Mouse (Mus musculus): Measurements from ENCODE around the gene Bcat2. TPM values are rescaled to one million over a fixed set of nuclear protein-coding genes. Genes with fewer than 3 reads are reported as not detected.

Bcat2 gene
- polyA plus RNA-seq, 1 experiment from 2014 or later = 37.1 TPM

GRCm38 (mm10) chr7:45625481-45625880 lies 55.5 kb downstream of the Bcat2 start:
- H3K27me3 ChIP-seq (ENCODE audit: insufficient read depth, poor library complexity, severe bottlenecking) = peaks cover 55% of the 10 kb centered on the region
- no peaks in the 10 kb centered on the region for H3K9me3 ChIP-seq
- H3K27ac ChIP-seq = no peak overlapping the region
- 92% methylated on average over 8 of the region's 8 CpGs for WGBS
- H3K36me3 ChIP-seq = no peaks in the 10 kb centered on the region
- no peak overlapping the region for H3K4me3 ChIP-seq
- no peak for DNase-seq (ENCODE audit: low spot score)
- H3K4me1 ChIP-seq (replicated peaks) = peaks cover 10% of the 10 kb centered on the region

- Histone ChIP-seq H3K9me3 (no peaks in the 10 kb centered on the region), H3K27ac (no peak overlapping the region), H3K4me1 (replicated peaks) (peaks cover 10% of the 10 kb centered on the region), H3K4me3 (no peak overlapping the region), H3K27me3 (ENCODE audit: insufficient read depth, poor library complexity, severe bottlenecking) (peaks cover 66% of the 10 kb centered on the region), H3K36me3 (no peaks in the 10 kb centered on the region)
- DNase-seq (ENCODE audit: low spot score) = no peak
- WGBS = 86% methylated on average over 7 of the region's 7 CpGs
Measured at GRCm38 (mm10) chr7:45626571-45627076, 56.7 kb downstream of the Bcat2 start.

GRCm38 (mm10) chr7:45627261-45627660 lies 57.3 kb downstream of the Bcat2 start, which contains the start of gene Rasip1:
Rasip1 (plus strand) TSS chr7:45627488.
- peaks cover 72% of the 10 kb centered on the region for H3K27me3 ChIP-seq (ENCODE audit: insufficient read depth, poor library complexity, severe bottlenecking)
- H3K4me1 ChIP-seq (replicated peaks) = peaks cover 12% of the 10 kb centered on the region
- H3K9me3 ChIP-seq = no peaks in the 10 kb centered on the region
- no peak for DNase-seq (ENCODE audit: low spot score)
- H3K27ac ChIP-seq = peak within 1 kb of the TSS; percentile 88
- no peaks in the 10 kb centered on the region for H3K36me3 ChIP-seq
- WGBS = 87% methylated on average over 9 of the region's 9 CpGs
- H3K4me3 ChIP-seq = peak within 1 kb of the TSS; percentile 63

GRCm38 (mm10) chr7:45628364-45629294 lies 58.7 kb downstream of the Bcat2 start:
- peak overlapping the region; percentile 63 for H3K4me3 ChIP-seq
- peaks cover 86% of the 10 kb centered on the region for H3K27me3 ChIP-seq (ENCODE audit: insufficient read depth, poor library complexity, severe bottlenecking)
- H3K27ac ChIP-seq = peak overlapping the region; percentile 88
- no peaks in the 10 kb centered on the region for H3K9me3 ChIP-seq
- 2% methylated on average over 105 of the region's 105 CpGs for WGBS
- DNase-seq (ENCODE audit: low spot score) = peak; percentile 88
- peaks cover 18% of the 10 kb centered on the region for H3K4me1 ChIP-seq (replicated peaks)
- H3K36me3 ChIP-seq = no peaks in the 10 kb centered on the region

GRCm38 (mm10) chr7:45630064-45630907 lies 60.3 kb downstream of the Bcat2 start:
- Histone ChIP-seq H3K4me1 (replicated peaks) (peaks cover 18% of the 10 kb centered on the region), H3K9me3 (no peaks in the 10 kb centered on the region), H3K4me3 (no peak overlapping the region), H3K36me3 (no peaks in the 10 kb centered on the region), H3K27me3 (ENCODE audit: insufficient read depth, poor library complexity, severe bottlenecking) (peaks cover 90% of the 10 kb centered on the region), H3K27ac (no peak overlapping the region)
- 70% methylated on average over 23 of the region's 23 CpGs for WGBS
- no peak for DNase-seq (ENCODE audit: low spot score)

- 14% methylated on average over 35 of the region's 35 CpGs for WGBS
- H3K27me3 ChIP-seq (ENCODE audit: insufficient read depth, poor library complexity, severe bottlenecking) = peaks cover 69% of the 10 kb centered on the region
- H3K4me3 ChIP-seq = peak overlapping the region; percentile 44
Measured at GRCm38 (mm10) chr7:45632499-45632898, 62.5 kb downstream of the Bcat2 start.

GRCm38 (mm10) chr7:45634946-45635681 lies 65.2 kb downstream of the Bcat2 start:
- Histone ChIP-seq H3K27ac (no peak overlapping the region), H3K27me3 (ENCODE audit: insufficient read depth, poor library complexity, severe bottlenecking) (peaks cover 52% of the 10 kb centered on the region), H3K36me3 (peaks cover 17% of the 10 kb centered on the region), H3K4me1 (replicated peaks) (peaks cover 29% of the 10 kb centered on the region), H3K4me3 (no peak overlapping the region), H3K9me3 (no peaks in the 10 kb centered on the region)
- DNase-seq (ENCODE audit: low spot score) = no peak
- WGBS = 88% methylated on average over 11 of the region's 11 CpGs

More at GRCm38 (mm10) chr7:45632499-45632898, 62.5 kb downstream of the Bcat2 start:
- peaks cover 18% of the 10 kb centered on the region for H3K4me1 ChIP-seq (replicated peaks)
- H3K27ac ChIP-seq = peak overlapping the region; percentile 77
- H3K36me3 ChIP-seq = peaks cover 14% of the 10 kb centered on the region
- no peaks in the 10 kb centered on the region for H3K9me3 ChIP-seq
- peak; percentile 47 for DNase-seq (ENCODE audit: low spot score)

GRCm38 (mm10) chr7:45635711-45636688 lies 66.0 kb downstream of the Bcat2 start:
- H3K27ac ChIP-seq = no peak overlapping the region
- no peaks in the 10 kb centered on the region for H3K9me3 ChIP-seq
- 86% methylated on average over 15 of the region's 15 CpGs for WGBS

GRCm38 (mm10) chr7:45637710-45638109 lies 67.8 kb downstream of the Bcat2 start:
- peaks cover 17% of the 10 kb centered on the region for H3K36me3 ChIP-seq
- peaks cover 38% of the 10 kb centered on the region for H3K27me3 ChIP-seq (ENCODE audit: insufficient read depth, poor library complexity, severe bottlenecking)
- H3K4me1 ChIP-seq (replicated peaks) = peaks cover 45% of the 10 kb centered on the region
- no peak for DNase-seq (ENCODE audit: low spot score)
- no peak overlapping the region for H3K27ac ChIP-seq
- WGBS = 96% methylated on average over 6 of the region's 6 CpGs
- H3K4me3 ChIP-seq = peak overlapping the region; percentile 44; the same call in 1 of the 2 replicates
- no peaks in the 10 kb centered on the region for H3K9me3 ChIP-seq

More at GRCm38 (mm10) chr7:45635711-45636688, 66.0 kb downstream of the Bcat2 start:
- H3K4me3 ChIP-seq = no peak overlapping the region
- no peak for DNase-seq (ENCODE audit: low spot score)
- peaks cover 17% of the 10 kb centered on the region for H3K36me3 ChIP-seq
- H3K27me3 ChIP-seq (ENCODE audit: insufficient read depth, poor library complexity, severe bottlenecking) = peaks cover 52% of the 10 kb centered on the region
- peaks cover 36% of the 10 kb centered on the region for H3K4me1 ChIP-seq (replicated peaks)

- no peaks in the 10 kb centered on the region for H3K9me3 ChIP-seq
- H3K4me3 ChIP-seq = peak overlapping the region; percentile 44
- whole genome bisulfite sequencing = 18% methylated on average over 29 of the region's 29 CpGs
- peak overlapping the region; percentile 80 for H3K27ac ChIP-seq
- peaks cover 17% of the 10 kb centered on the region for H3K36me3 ChIP-seq
- H3K27me3 ChIP-seq (ENCODE audit: insufficient read depth, poor library complexity, severe bottlenecking) = peaks cover 27% of the 10 kb centered on the region; the same call in 1 of the 2 replicates
- DNase-seq (ENCODE audit: low spot score) = peak; percentile 96
- peaks cover 53% of the 10 kb centered on the region for H3K4me1 ChIP-seq (replicated peaks)
Measured at GRCm38 (mm10) chr7:45638623-45639401, 68.9 kb downstream of the Bcat2 start.

All from hindbrain, embryonic 10.5 days (tissue).